Mouse (Mus musculus): Measurements from ENCODE around the gene Mtch1.

GRCm38 (mm10) chr17:29342010-29342910 lies 5.5 kb downstream of the Mtch1 start:
- no peak for TF ChIP-seq GATA1 (IDR thresholded peaks at IDR 0.05; ENCODE audit: borderline replicate concordance, low read length)
- TF ChIP-seq CTCF (IDR thresholded peaks at IDR 0.05; ENCODE audit: low read depth, low read length): no peak
- no peak for TF ChIP-seq POLR2AphosphoS5 (IDR thresholded peaks at IDR 0.05; ENCODE audit: insufficient replicate concordance, low read depth, low read length)
